Mouse (Mus musculus) brain, embryonic 14.5 days (tissue): ENCODE results near the gene Pdap1.

ENCODE experiments used
- CTCF ChIP-seq: fragments of 200-500 bp; IDR thresholded peaks from 2 replicates; pipeline ENCODE4 v1.5.1; 2012; ENCODE audit warnings: inconsistent platforms, mild to moderate bottlenecking, moderate library complexity, borderline replicate concordance; ENCODE audit not compliant: insufficient read depth, insufficient read length; ENCODE audit errors: extremely low read depth
- POLR2A ChIP-seq: fragments of 200-500 bp; IDR thresholded peaks from 2 replicates; pipeline ENCODE4 v1.6.1; 2012; ENCODE audit warnings: mild to moderate bottlenecking, inconsistent platforms, borderline replicate concordance; ENCODE audit not compliant: poor library complexity, insufficient read depth, insufficient read length, severe bottlenecking; ENCODE audit errors: extremely low read depth

GRCm38 (mm10) chr5:145147748-145148147, 7.7 kb upstream of the Pdap1 start:
- TF ChIP-seq CTCF (no peak), POLR2A (no peak)
